Mouse (Mus musculus): Measurements from ENCODE around the gene Osbpl10.
A peak's percentile ranks its signal among the peaks of the same experiment; 100 is the strongest.

The Osbpl10 gene

GRCm38 (mm10) chr9:115075191-115075590 lies 96.8 kb downstream of the Osbpl10 start:
- DNase-seq (ENCODE audit: low spot score), result no peak

GRCm38 (mm10) chr9:115088295-115088993 lies 110.1 kb downstream of the Osbpl10 start:
- peak; percentile 68 for DNase-seq (ENCODE audit: low spot score)

GRCm38 (mm10) chr9:115089644-115090043 lies 111.3 kb downstream of the Osbpl10 start:
- DNase-seq (ENCODE audit: low spot score), result no peak

- DNase-seq (ENCODE audit: low spot score), result no peak
Measured at GRCm38 (mm10) chr9:115096481-115096880, 118.1 kb downstream of the Osbpl10 start.

- no peak for DNase-seq (ENCODE audit: low spot score)
Measured at GRCm38 (mm10) chr9:115097340-115097739, 119.0 kb downstream of the Osbpl10 start.

GRCm38 (mm10) chr9:115100181-115100915 lies 122.0 kb downstream of the Osbpl10 start:
- no peak for DNase-seq (ENCODE audit: low spot score)

- DNase-seq (ENCODE audit: low spot score), result no peak
Measured at GRCm38 (mm10) chr9:115107430-115107829, 129.1 kb downstream of the Osbpl10 start.

GRCm38 (mm10) chr9:115110655-115111054 lies 132.3 kb downstream of the Osbpl10 start:
- no peak for DNase-seq (ENCODE audit: low spot score)

- no peak for DNase-seq (ENCODE audit: low spot score)
Measured at GRCm38 (mm10) chr9:115117314-115117713, 138.9 kb downstream of the Osbpl10 start.

GRCm38 (mm10) chr9:115120276-115120675 lies 141.9 kb downstream of the Osbpl10 start:
- no peak for DNase-seq (ENCODE audit: low spot score)

GRCm38 (mm10) chr9:115120678-115121224 lies 142.4 kb downstream of the Osbpl10 start:
- peak; percentile 19 for DNase-seq (ENCODE audit: low spot score)

- no peak for DNase-seq (ENCODE audit: low spot score)
Measured at GRCm38 (mm10) chr9:115127342-115127741, 149.0 kb downstream of the Osbpl10 start.

- DNase-seq (ENCODE audit: low spot score), result no peak
Measured at GRCm38 (mm10) chr9:115133926-115134325, 155.6 kb downstream of the Osbpl10 start.

- no peak for DNase-seq (ENCODE audit: low spot score)
Measured at GRCm38 (mm10) chr9:115134736-115135135, 156.4 kb downstream of the Osbpl10 start.

- DNase-seq (ENCODE audit: low spot score), result no peak
Measured at GRCm38 (mm10) chr9:115135352-115135751, 157.0 kb downstream of the Osbpl10 start.

- no peak for DNase-seq (ENCODE audit: low spot score)
Measured at GRCm38 (mm10) chr9:115137858-115138257, 159.5 kb downstream of the Osbpl10 start.

GRCm38 (mm10) chr9:115139597-115140332 lies 161.4 kb downstream of the Osbpl10 start:
- peak; percentile 27 for DNase-seq (ENCODE audit: low spot score)

- DNase-seq (ENCODE audit: low spot score), result no peak
Measured at GRCm38 (mm10) chr9:115147141-115147540, 168.8 kb downstream of the Osbpl10 start.

GRCm38 (mm10) chr9:115147586-115148355 lies 169.4 kb downstream of the Osbpl10 start:
- no peak for DNase-seq (ENCODE audit: low spot score)

- no peak for DNase-seq (ENCODE audit: low spot score)
Measured at GRCm38 (mm10) chr9:115149011-115149756, 170.8 kb downstream of the Osbpl10 start.

- no peak for DNase-seq (ENCODE audit: low spot score)
Measured at GRCm38 (mm10) chr9:115161591-115161990, 183.2 kb downstream of the Osbpl10 start.

Data from urinary bladder, postnatal 14 days (tissue).